Mouse (Mus musculus) kidney, adult 8-10 months (tissue): ENCODE measurements at regions not wholly inside any gene's neighbourhood (a gene's known extent, or its start where the extent isn't known, plus 50 kb on each side); places are given as distances from the start of the nearest gene placed in this dataset.

Experiments
- DNase-seq, 2 experiments: peaks; one replicate each; pipeline ENCODE4 v3.0.0; 2022

GRCm38 (mm10) chr2:138183722-138184121 is 72.6 kb upstream of the Btbd3 start:
- DNase-seq, result no peak

- no peak for DNase-seq
Measured at GRCm38 (mm10) chr2:138184866-138185265, 71.5 kb upstream of the Btbd3 start.

DNA sequence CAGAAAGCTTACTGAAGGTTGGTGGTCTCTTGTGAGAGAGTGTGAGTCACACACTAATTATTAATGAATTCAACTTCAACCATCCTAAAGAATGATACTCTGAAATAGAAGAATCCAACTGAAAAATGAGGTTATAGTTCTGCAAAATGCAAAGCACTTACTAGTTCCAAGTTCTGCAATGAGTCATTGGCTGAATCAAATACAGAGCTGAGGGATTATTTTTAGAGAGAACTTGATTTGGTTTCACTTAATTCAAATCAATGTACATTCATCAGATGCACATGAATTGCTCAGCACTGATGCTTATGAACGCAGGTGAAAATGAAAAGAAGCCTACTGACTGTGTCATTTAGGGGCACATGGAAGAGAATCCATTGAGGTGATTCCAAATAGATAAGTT is 69.7 kb upstream of the Btbd3 start:
- DNase-seq, result no peak

DNA sequence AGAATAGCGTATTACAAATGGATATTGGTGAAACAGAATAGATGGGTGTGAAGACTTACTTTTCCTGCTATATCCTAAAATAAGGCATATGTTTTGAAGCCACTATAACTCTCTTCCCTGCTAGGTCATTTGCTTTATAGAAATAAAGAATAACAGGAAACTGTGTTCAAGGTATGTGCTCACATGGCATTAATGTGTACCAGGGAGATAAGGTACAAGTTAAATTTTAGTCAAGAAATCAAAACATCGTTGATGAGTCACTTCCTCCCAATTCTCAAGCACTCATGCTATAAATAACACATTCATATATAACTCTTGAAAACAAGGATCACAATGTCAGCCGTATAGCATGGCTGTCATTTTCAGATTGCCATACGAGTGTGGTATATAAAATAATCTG is 62.8 kb upstream of the Btbd3 start:
- DNase-seq, result no peak

GRCm38 (mm10) chr2:138199016-138199415 is 57.3 kb upstream of the Btbd3 start:
- peak in 1 of 2 experiments; percentile 5 for DNase-seq
